Mouse (Mus musculus) limb, embryonic 12.5 days (tissue): ENCODE measurements around the gene Dst. TPM values are rescaled to one million over a fixed set of nuclear protein-coding genes. Genes with fewer than 3 reads are reported as not detected.

Experiments
- ATAC-seq: fragments of 200-750 bp; cut with Nextera tagmentation; 2 replicates; pipeline ENCODE4 v1.8.0; 2017; ENCODE audit warnings: low read depth, moderate TSS enrichment; ENCODE audit not compliant: insufficient number of reproducible peaks, insufficient read depth, low FRiP score, low TSS enrichment
- H3K27ac ChIP-seq: fragments of 300-500 bp; sonication (generic); 2 replicates; pipeline ENCODE4 v1.5.1; 2016; ENCODE audit warnings: mild to moderate bottlenecking, moderate library complexity
- H3K27me3 ChIP-seq: fragments of 300-500 bp; sonication (generic); 2 replicates; pipeline ENCODE4 v1.6.1; 2016; ENCODE audit warnings: mild to moderate bottlenecking, moderate library complexity
- H3K36me3 ChIP-seq: fragments of 300-500 bp; sonication (generic); 2 replicates; pipeline ENCODE4 v1.6.1; 2016; ENCODE audit warnings: mild to moderate bottlenecking, moderate library complexity
- H3K4me1 ChIP-seq: fragments of 300-500 bp; sonication (generic); replicated peaks from 2 replicates; pipeline ENCODE4 v1.6.1; 2016
- H3K4me2 ChIP-seq: fragments of 300-500 bp; sonication (generic); 2 replicates; pipeline ENCODE4 v1.6.1; 2016; ENCODE audit warnings: mild to moderate bottlenecking, moderate library complexity
- H3K4me3 ChIP-seq: fragments of 300-500 bp; sonication (generic); replicated peaks from 2 replicates; pipeline ENCODE4 v1.5.1; 2016; ENCODE audit warnings: mild to moderate bottlenecking
- H3K9ac ChIP-seq: fragments of 300-500 bp; sonication (generic); replicated peaks from 2 replicates; pipeline ENCODE4 v1.6.1; 2016; ENCODE audit warnings: mild to moderate bottlenecking, moderate library complexity
- H3K9me3 ChIP-seq: fragments of 300-500 bp; sonication (generic); 2 replicates; pipeline ENCODE4 v1.6.1; 2016; ENCODE audit warnings: mild to moderate bottlenecking, moderate library complexity
- WGBS: fragments of 180-500 bp; shearing (Covaris S2); methylation state at CpG from one replicate; pipeline ENCODE4 v1.1.7; 2016; 5-methylcytosine and 5-hydroxymethylcytosine counted together
- polyA plus RNA-seq: library from polyadenylated mRNA; unstranded; fragments of >200 nt; fragmentation: Nextera tagmentation; extraction: Ambion mirVana; gene quantifications from 2 replicates; pipeline ENCODE4 v1.2.1, GENCODE M21; 2016

The Dst gene
- polyA plus RNA-seq, 1 experiment from 2014 or later = 25.5 TPM

DNA sequence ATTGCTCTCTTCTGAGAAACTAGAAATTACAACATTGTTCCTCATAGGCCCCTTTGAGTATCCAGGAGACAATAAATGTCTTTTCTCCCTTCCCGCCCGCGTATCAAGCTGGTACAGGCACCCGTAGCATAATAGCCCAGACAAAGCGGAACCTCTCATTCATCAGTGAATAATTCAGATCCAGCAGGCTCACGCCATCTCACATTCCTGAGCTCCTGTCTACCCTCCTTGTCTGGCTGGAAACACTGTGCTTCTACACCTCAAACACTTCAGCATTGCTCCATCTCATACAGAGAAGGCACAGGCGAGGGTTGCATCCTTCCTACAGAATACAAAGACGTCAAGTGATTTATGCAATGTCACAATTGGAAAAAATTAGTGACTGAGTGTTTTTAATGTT, 23.8 kb downstream of the Dst start:
- no peak overlapping the region for H3K4me3 ChIP-seq
- WGBS = 82% methylated on average over 8 of the region's 8 CpGs
- no peak overlapping the region for H3K9ac ChIP-seq
- H3K36me3 ChIP-seq = no peaks in the 10 kb centered on the region
- no peaks in the 10 kb centered on the region for H3K27me3 ChIP-seq
- no peak overlapping the region for H3K4me2 ChIP-seq
- no peak overlapping the region for H3K27ac ChIP-seq
- H3K9me3 ChIP-seq = no peaks in the 10 kb centered on the region
- no peaks in the 10 kb centered on the region for H3K4me1 ChIP-seq
- no peak for ATAC-seq

DNA sequence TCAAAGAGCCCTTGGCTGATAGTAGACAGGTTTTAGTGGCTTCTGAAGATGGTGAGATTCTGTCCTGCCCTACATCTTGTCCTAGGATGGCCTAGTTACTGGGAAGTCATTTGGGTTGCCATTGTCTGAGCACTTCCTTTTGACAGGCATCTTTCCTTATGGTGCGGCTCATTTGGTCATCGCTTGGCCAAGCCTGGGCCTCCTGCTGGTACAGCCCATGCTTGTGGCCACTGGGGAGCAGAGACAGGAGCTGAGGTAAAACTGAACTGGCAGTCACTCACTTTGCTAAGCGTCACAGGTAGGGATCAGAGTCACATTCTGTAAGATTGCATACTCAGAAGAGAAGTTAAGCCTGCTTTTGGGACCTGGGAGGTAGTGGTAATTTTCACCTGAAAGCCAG, 24.2 kb downstream of the Dst start:
- H3K27ac ChIP-seq = no peak overlapping the region
- no peak overlapping the region for H3K4me3 ChIP-seq
- H3K4me2 ChIP-seq = no peak overlapping the region
- no peak for ATAC-seq
- H3K9me3 ChIP-seq = no peaks in the 10 kb centered on the region
- WGBS = 93% methylated on average over 3 of the region's 3 CpGs
- no peaks in the 10 kb centered on the region for H3K4me1 ChIP-seq
- no peaks in the 10 kb centered on the region for H3K27me3 ChIP-seq
- H3K36me3 ChIP-seq = no peaks in the 10 kb centered on the region
- no peak overlapping the region for H3K9ac ChIP-seq

DNA sequence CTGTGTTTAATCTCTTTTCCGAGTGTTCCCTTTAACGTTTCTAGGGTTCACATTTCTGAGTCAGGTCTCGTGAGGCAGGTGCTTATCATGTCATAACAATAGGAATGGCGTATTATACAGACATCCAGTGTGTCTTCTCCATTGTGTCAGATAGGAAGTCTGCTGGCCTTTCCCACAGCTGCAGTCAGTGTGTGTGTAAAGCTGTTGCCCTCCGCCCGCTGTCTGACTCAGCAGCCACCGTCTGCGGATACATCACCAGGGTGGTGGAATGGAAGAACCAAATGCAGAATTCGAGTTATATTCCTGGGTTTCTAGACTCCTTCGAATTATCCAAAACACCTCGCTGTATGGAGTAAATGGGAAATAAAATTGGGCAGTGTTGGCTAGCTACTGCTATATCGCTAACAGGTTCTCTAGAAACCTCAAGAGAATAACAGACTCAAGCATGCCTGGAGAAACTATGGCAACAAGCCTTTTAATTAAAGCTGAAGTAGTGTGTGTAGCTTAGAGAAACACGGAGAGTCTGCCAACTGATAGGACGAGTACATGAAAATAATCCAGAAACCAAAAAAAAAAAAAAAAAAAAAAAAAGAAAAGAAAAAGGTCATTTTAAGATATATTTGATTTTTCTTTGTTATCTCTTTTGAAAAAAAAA, 24.9 kb downstream of the Dst start:
- no peaks in the 10 kb centered on the region for H3K27me3 ChIP-seq
- no peak for ATAC-seq
- no peak overlapping the region for H3K4me3 ChIP-seq
- 88% methylated on average over 14 of the region's 14 CpGs for WGBS
- H3K27ac ChIP-seq = no peak overlapping the region
- H3K36me3 ChIP-seq = no peaks in the 10 kb centered on the region
- no peak overlapping the region for H3K4me2 ChIP-seq
- no peaks in the 10 kb centered on the region for H3K4me1 ChIP-seq
- no peaks in the 10 kb centered on the region for H3K9me3 ChIP-seq
- no peak overlapping the region for H3K9ac ChIP-seq

DNA sequence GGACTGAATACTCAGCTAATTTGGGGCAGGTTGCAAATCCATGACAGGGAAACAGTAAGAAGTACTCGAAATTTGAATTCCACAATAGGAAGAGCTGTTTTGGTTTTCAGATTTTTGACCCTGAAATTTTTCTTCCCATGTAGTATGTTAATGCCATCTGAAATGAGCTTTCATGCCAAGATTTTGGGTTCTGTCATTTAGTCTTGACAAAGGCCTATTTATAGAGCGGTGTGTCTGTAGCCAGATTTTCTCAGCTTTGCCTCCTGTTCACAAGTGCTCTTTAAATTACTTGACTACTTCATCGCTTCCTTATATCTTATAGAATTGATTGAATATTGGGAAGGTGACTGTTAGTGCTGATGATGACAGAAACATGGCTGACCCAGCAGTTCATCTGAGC, 27.9 kb downstream of the Dst start:
- H3K27ac ChIP-seq = no peak overlapping the region
- no peak overlapping the region for H3K9ac ChIP-seq
- H3K4me1 ChIP-seq = no peaks in the 10 kb centered on the region
- no peaks in the 10 kb centered on the region for H3K36me3 ChIP-seq
- H3K4me2 ChIP-seq = no peak overlapping the region
- WGBS = 86% methylated on average over 3 of the region's 3 CpGs
- no peak for ATAC-seq
- H3K27me3 ChIP-seq = no peaks in the 10 kb centered on the region
- no peaks in the 10 kb centered on the region for H3K9me3 ChIP-seq
- no peak overlapping the region for H3K4me3 ChIP-seq

DNA sequence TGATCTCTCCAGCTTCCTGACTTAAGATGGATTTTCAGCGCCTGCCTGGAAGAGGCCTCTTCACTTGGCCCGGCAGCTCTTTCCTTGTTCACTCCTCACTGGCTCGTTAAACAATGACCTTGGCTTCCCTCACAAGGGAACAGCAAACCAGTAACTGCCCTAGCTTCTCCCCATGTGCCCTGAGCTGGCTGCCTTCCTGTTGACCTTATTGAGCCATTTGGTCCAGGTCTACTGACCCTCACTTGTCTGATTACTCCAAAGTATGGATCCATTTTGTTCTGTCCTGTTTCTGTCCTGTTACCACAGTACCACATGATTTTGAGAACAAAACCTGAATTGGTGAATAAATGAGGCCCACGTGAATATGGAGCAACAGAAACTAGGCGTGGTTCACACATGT, 31.8 kb downstream of the Dst start:
- no peak overlapping the region for H3K4me3 ChIP-seq
- ATAC-seq = no peak
- WGBS = 83% methylated on average over 5 of the region's 5 CpGs
- no peak overlapping the region for H3K9ac ChIP-seq
- no peaks in the 10 kb centered on the region for H3K27me3 ChIP-seq
- no peak overlapping the region for H3K4me2 ChIP-seq
- no peaks in the 10 kb centered on the region for H3K4me1 ChIP-seq
- H3K9me3 ChIP-seq = no peaks in the 10 kb centered on the region
- H3K36me3 ChIP-seq = no peaks in the 10 kb centered on the region
- H3K27ac ChIP-seq = no peak overlapping the region

DNA sequence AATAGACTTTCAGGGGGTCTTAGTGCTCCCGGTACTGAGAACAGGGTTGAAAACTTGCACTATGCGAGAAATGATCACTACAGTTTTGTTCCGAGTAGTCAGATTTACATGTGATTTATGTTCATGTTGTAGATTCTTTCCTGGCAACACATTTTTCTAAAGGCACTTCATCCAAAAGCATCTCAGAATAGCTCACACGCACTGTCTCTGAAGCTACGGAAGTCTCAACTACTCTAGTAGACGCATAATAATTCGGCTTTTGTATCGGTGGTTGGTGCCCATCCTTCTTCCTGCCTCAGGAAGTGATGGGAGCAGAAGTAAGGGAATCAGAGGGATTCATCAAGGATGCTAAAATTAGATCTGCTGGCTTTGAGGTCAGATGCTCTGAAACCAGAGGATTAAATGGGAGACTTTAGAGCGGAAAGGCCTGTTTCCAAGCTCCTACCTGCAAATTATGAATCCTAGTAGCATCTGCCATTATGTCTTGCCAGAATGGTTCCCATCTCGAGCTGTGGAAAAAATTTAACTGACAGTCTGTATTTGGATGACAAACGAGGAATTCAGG, 32.4 kb downstream of the Dst start:
- no peak for ATAC-seq
- no peaks in the 10 kb centered on the region; the same call in 1 of the 2 replicates for H3K4me1 ChIP-seq
- H3K4me2 ChIP-seq = no peak overlapping the region
- H3K27me3 ChIP-seq = no peaks in the 10 kb centered on the region
- no peak overlapping the region for H3K27ac ChIP-seq
- 87% methylated on average over 11 of the region's 11 CpGs for WGBS
- H3K36me3 ChIP-seq = no peaks in the 10 kb centered on the region
- H3K9ac ChIP-seq = no peak overlapping the region
- H3K4me3 ChIP-seq = no peak overlapping the region
- no peaks in the 10 kb centered on the region for H3K9me3 ChIP-seq

DNA sequence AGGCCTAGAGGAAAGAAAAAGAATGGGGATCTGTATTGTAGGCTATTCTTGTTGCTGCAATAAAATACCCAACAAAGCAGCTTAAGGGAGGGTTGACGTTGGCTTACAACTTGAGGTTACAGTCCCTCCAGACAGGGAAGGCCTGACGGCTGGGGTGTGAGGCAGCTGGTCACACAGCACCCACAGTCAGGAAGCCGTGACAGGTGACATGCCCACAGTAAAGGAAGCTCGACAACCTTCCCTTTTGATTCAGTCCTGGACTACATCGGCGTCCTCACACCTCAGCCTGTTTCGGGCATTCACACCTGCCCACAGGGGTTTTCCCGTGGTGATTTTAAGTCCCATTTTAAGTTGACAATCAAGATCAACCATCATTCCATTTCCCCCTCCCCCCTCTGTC, 34.6 kb downstream of the Dst start:
- no peak overlapping the region for H3K4me2 ChIP-seq
- H3K27me3 ChIP-seq = no peaks in the 10 kb centered on the region
- H3K4me3 ChIP-seq = no peak overlapping the region
- ATAC-seq = no peak
- H3K27ac ChIP-seq = no peak overlapping the region
- no peaks in the 10 kb centered on the region for H3K9me3 ChIP-seq
- no peak overlapping the region for H3K9ac ChIP-seq
- 90% methylated on average over 8 of the region's 8 CpGs for WGBS
- no peaks in the 10 kb centered on the region for H3K36me3 ChIP-seq
- H3K4me1 ChIP-seq = no peaks in the 10 kb centered on the region; the same call in 1 of the 2 replicates

DNA sequence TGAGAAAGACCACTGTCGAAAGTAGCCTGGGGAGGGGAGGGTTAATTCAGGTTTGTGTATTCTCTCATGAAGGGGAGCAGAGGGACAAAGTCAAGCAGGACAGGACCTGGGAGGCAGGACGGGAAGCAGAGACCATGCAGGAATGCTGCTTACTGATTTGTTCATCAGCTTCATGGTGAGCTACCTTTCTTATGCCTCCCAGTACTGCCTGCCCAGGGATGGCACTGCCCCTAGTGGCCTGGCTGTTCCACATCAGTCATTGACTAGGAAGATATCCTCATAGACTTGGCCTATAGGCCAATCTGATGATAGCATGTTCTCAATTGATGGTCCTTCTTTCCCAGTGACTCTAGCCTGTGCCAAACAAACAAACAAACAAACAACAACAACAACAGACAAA, 35.9 kb downstream of the Dst start:
- no peak for ATAC-seq
- no peak overlapping the region for H3K4me2 ChIP-seq
- H3K9me3 ChIP-seq = no peaks in the 10 kb centered on the region
- no peaks in the 10 kb centered on the region; the same call in 1 of the 2 replicates for H3K4me1 ChIP-seq
- WGBS = 85% methylated on average over 2 of the region's 2 CpGs
- H3K4me3 ChIP-seq = no peak overlapping the region
- H3K9ac ChIP-seq = no peak overlapping the region
- H3K36me3 ChIP-seq = no peaks in the 10 kb centered on the region
- H3K27me3 ChIP-seq = no peaks in the 10 kb centered on the region
- H3K27ac ChIP-seq = no peak overlapping the region

DNA sequence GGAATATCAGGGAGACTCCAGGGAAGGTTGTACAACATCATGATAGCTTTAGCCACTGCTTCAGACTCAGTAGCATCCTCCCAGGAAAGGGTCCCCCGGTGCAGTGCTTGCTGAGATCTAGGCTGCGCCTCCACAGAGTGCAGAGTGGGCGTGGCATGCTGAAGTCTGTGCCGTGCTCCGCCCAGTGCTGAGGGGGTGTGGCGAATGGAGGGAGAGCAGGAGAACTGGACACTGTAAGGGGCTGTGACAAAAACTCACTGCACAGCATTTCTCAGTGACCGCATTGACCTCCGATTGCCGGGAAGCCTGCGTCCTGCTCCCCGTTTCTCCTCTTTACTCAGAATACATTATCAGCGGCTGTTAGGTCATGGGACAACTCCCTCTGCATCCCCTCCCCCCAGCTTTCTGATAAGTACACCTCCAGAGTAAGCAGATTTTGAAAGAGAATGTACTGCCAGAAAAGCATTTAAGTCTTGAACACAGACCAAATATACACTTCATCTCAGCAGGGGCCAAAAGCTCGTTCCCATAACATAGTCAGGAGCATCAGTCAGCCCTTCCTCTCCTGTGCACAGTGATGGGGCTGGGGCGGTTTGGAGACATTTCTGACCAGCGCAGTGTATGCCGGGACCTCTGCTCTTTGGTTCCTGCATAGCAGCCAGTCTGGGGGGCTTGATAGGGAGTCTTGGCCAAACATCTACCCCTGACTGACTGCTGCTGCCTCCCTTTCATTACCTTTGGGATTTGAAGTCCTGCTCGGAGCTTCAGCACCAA, 37.1 kb downstream of the Dst start:
- no peaks in the 10 kb centered on the region for H3K36me3 ChIP-seq
- H3K9ac ChIP-seq = no peak overlapping the region
- H3K4me3 ChIP-seq = no peak overlapping the region
- no peaks in the 10 kb centered on the region for H3K9me3 ChIP-seq
- WGBS = 72% methylated on average over 17 of the region's 17 CpGs
- no peak for ATAC-seq
- no peak overlapping the region for H3K27ac ChIP-seq
- no peak overlapping the region for H3K4me2 ChIP-seq
- H3K4me1 ChIP-seq = no peaks in the 10 kb centered on the region; the same call in 1 of the 2 replicates
- no peaks in the 10 kb centered on the region for H3K27me3 ChIP-seq

DNA sequence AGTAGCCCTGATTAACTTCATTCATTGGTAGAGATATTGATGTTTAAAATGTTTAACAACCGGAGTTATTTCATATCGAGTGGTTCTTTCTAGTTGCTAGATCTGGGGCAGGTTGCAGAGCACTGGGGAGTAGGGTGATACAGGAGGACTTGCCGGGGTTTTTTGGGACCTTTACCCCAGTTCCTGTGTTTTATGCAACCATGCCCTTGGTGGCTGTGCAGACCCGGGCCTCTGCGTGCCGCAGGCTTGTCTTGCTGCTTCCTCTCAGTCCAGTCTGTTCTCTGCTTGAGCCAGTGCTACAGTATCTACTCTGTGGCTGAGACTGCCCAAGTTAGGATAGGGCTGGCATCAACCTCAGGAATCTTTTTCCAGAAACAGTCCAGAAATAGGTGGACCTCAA, 37.7 kb downstream of the Dst start:
- Histone ChIP-seq H3K9me3 (no peaks in the 10 kb centered on the region), H3K4me1 (no peaks in the 10 kb centered on the region; the same call in 1 of the 2 replicates), H3K4me3 (no peak overlapping the region), H3K36me3 (no peaks in the 10 kb centered on the region), H3K27ac (no peak overlapping the region), H3K4me2 (no peak overlapping the region), H3K9ac (no peak overlapping the region), H3K27me3 (no peaks in the 10 kb centered on the region)
- 95% methylated on average over 6 of the region's 6 CpGs for WGBS
- no peak for ATAC-seq

DNA sequence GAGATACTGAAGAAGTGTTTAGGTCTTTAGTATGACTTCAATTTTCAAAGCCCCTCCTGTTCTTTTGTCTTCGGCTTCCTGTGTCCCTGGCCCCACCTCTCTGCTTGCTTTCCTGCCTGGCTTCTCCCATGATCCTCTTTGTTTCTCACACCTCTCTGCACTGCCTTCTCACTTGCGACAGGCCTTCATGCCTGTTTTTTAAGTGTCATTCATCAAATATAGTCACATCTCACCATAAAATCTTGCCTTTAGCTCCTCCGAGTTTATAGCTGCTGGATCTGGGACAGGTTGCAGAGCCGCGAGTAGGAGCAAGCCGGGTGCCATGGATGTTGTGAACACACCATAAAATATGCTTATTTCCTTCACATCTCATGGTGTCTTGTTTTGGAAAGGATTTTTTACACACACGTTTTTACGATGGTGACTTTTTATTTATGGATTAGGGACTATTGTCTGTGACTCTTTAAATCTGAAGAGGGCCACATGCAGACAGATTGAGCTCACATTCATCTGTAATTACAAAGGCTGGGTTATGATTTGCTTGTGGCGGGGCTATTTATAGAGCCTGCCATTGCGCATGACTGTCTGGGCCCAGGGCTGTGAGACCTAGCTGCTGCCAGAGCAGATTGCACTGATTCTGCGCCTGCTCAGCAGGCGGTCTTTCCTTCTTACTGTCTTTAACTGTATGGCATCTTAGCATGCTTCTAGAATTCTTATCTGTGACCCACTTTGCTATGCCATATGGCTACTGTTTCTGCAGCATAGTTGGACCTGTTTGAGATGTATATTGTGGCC, 38.8 kb downstream of the Dst start:
- Histone ChIP-seq H3K4me3 (no peak overlapping the region), H3K4me2 (no peak overlapping the region), H3K4me1 (no peaks in the 10 kb centered on the region; the same call in 1 of the 2 replicates), H3K9me3 (no peaks in the 10 kb centered on the region), H3K36me3 (no peaks in the 10 kb centered on the region), H3K9ac (no peak overlapping the region), H3K27ac (no peak overlapping the region), H3K27me3 (no peaks in the 10 kb centered on the region)
- ATAC-seq = no peak
- WGBS = 70% methylated on average over 12 of the region's 12 CpGs
